Mouse (Mus musculus) inflammation-experienced regulatory T-cells, adult 16 weeks (primary cell): ENCODE data around the gene Creld1. TPM values are rescaled to one million over a fixed set of nuclear protein-coding genes. Genes with fewer than 3 reads are reported as not detected.

Source experiments
- polyA plus RNA-seq: library from polyadenylated mRNA; unstranded; fragments of 100-300 nt; shearing (Covaris generic); gene quantifications from one replicate; pipeline ENCODE4 v1.2.1, GENCODE M21; 2017

Creld1 gene
- 13.0 TPM for polyA plus RNA-seq

GRCm38 (mm10) chr6:113483100-113483615 lies at the start of gene Creld1:
TSS of gene Creld1 (plus strand) at chr6:113483297.

GRCm38 (mm10) chr6:113435664-113436205 lies 47.4 kb upstream of the Creld1 start, which contains the start of gene Cidec:
TSS of gene Cidec (minus strand) at chr6:113435760.

GRCm38 (mm10) chr6:113442442-113443090 lies 40.5 kb upstream of the Creld1 start, which contains the start of gene Jagn1:
TSS of gene Jagn1 (plus strand) at chr6:113442569.

GRCm38 (mm10) chr6:113457952-113458534 lies 25.1 kb upstream of the Creld1 start, which contains the start of gene Il17re:
TSS of gene Il17re (plus strand) at chr6:113458484.

GRCm38 (mm10) chr6:113471297-113471936 lies 11.7 kb upstream of the Creld1 start, which contains the start of gene Il17rc:
TSS of gene Il17rc (plus strand) at chr6:113471427.

GRCm38 (mm10) chr6:113501388-113502084 lies 18.4 kb downstream of the Creld1 start, which contains the start of gene Prrt3:
TSS of gene Prrt3 (minus strand) at chr6:113501931.

GRCm38 (mm10) chr6:113530932-113531839 lies 48.1 kb downstream of the Creld1 start, which contains the start of the genes Emc3 and Fancd2:
TSS of gene Emc3 (minus strand) at chr6:113531652.
TSS of gene Fancd2 (plus strand) at chr6:113531682.

Other genes with a start within 250 kb of the Creld1 start
- gene Mtmr14, start 245.5 kb upstream of the Creld1 start, polyA plus RNA-seq: 56.2 TPM
- gene Cpne9, start 201.0 kb upstream of the Creld1 start, polyA plus RNA-seq: not detected
- gene Brpf1, start 176.2 kb upstream of the Creld1 start, polyA plus RNA-seq: 54.8 TPM
- 12.3 TPM for gene Ogg1, start 156.3 kb upstream of the Creld1 start, polyA plus RNA-seq
- gene Camk1, start 139.3 kb upstream of the Creld1 start, polyA plus RNA-seq: 5.9 TPM
- gene Tada3, start 105.4 kb upstream of the Creld1 start, polyA plus RNA-seq: 70.9 TPM
- 579 TPM for gene Arpc4, start 105.2 kb upstream of the Creld1 start, polyA plus RNA-seq
- 16.4 TPM for gene Ttll3, start 94.0 kb upstream of the Creld1 start, polyA plus RNA-seq
- gene Rpusd3, start 64.0 kb upstream of the Creld1 start, polyA plus RNA-seq: 18.0 TPM
- gene Cidec, start 47.5 kb upstream of the Creld1 start, polyA plus RNA-seq: not detected
- 61.7 TPM for gene Jagn1, start 40.7 kb upstream of the Creld1 start, polyA plus RNA-seq
- 0.29 TPM for gene Il17re, start 24.8 kb upstream of the Creld1 start, polyA plus RNA-seq
- 0.27 TPM for gene Il17rc, start 11.9 kb upstream of the Creld1 start, polyA plus RNA-seq
- gene Prrt3, start 18.6 kb downstream of the Creld1 start, polyA plus RNA-seq: 0.49 TPM
- 110 TPM for gene Emc3, start 48.4 kb downstream of the Creld1 start, polyA plus RNA-seq
- 3.7 TPM for gene Fancd2, start 48.4 kb downstream of the Creld1 start, polyA plus RNA-seq
- gene Fancd2os, start 117.4 kb downstream of the Creld1 start, polyA plus RNA-seq: not detected
- 261 TPM for gene Brk1, start 121.5 kb downstream of the Creld1 start, polyA plus RNA-seq
- gene Vhl, start 140.7 kb downstream of the Creld1 start, polyA plus RNA-seq: 48.2 TPM
- 59.9 TPM for gene Irak2, start 155.2 kb downstream of the Creld1 start, polyA plus RNA-seq
- gene Tatdn2, start 213.8 kb downstream of the Creld1 start, polyA plus RNA-seq: 0.76 TPM
- not detected for gene Ghrl, start 236.6 kb downstream of the Creld1 start, polyA plus RNA-seq